Mouse (Mus musculus) liver, postnatal 0 days (tissue): ENCODE measurements around the gene Grm7.

Experiments
- CTCF ChIP-seq: sonication (generic); IDR thresholded peaks from 2 replicates; pipeline ENCODE4 v1.5.1; 2016; ENCODE audit warnings: antibody characterized with exemption, low read depth
- EP300 ChIP-seq: IDR thresholded peaks from 2 replicates; pipeline ENCODE4 v1.6.1; 2016; ENCODE audit warnings: antibody characterized with exemption, low read depth, mild to moderate bottlenecking

GRCm38 (mm10) chr6:111039099-111039498 is 393.7 kb downstream of the Grm7 start:
- TF ChIP-seq EP300 (no peak), CTCF (no peak)
